In genomic region chr14:19751025-19751771, GRCm38 (mm10) we compare ENCODE assay signal across 8 mouse cellular contexts. TPM values are rescaled to one million over a fixed set of nuclear protein-coding genes. Genes with fewer than 3 reads are reported as not detected.
DNase-seq lines count a peak whose midpoint lies in the region; ATAC-seq lines count a peak whose summit lies in the region.

Gene Nid2 (plus strand): TSS chr14:19751265.

- peak; percentile 97 for DNase-seq in ZHBTc4 (ENCODE audit: low read depth, low spot score)
- peak; percentile 97 for DNase-seq in embryo, embryonic 10 days (ENCODE audit: low spot score)
- DNase-seq in gastrocnemius, postnatal 25 days = peak; percentile 93
- DNase-seq in induced T-regulatory cell, adult 2 months (ENCODE audit: low read depth) = peak; percentile 79
- DNase-seq in left cerebral cortex, postnatal 14 days (ENCODE audit: low spot score in 2 of 2) = peak; percentile 64 to 75
- DNase-seq in right cerebral cortex, postnatal 14 days = peak; percentile 71
- peak; percentile 74 to 88 for DNase-seq in urinary bladder, postnatal 36 days (ENCODE audit: low spot score in 2 of 2)

- intact Hi-C loops in left cerebral cortex, postnatal 14 days (cut with DNase I) = loop anchor here (5.0 kb wide), 1 partner anchor 61 kb away; no protein-coding TSS in a partner anchor

- peak; percentile 88 for ATAC-seq in megakaryocyte progenitor cell, adult 5-6 weeks (replicated peaks; ENCODE audit: poor library complexity)

RNA-seq across cellular contexts. Expression of gene Nid2, which starts in this region (rescaled TPM):
- total RNA-seq in gastrocnemius, postnatal 25 days (2021) = 10 to 100 TPM; 13.5 to 14.9 TPM
- total RNA-seq in left cerebral cortex, postnatal 14 days (2021) = 10 to 100 TPM; 11.0 to 12.7 TPM
- 0.78 and 0.84 TPM in 2 replicates for total RNA-seq in megakaryocyte progenitor cell, adult 5-6 weeks (2015)
- total RNA-seq in megakaryocyte progenitor cell, adult 5-6 weeks (2017) = 0.30 and 1.7 TPM in 2 replicates

Comparison
In these comparisons a context has a peak if more than half of its experiments do, and no peak if none do; other contexts are left out.
1. Peak in every context shown above with its lines: DNase-seq and ATAC-seq.
2. RNA of gene Nid2 (total RNA-seq): 13.5 to 14.9 TPM in gastrocnemius, postnatal 25 days and 11.0 to 12.7 TPM in left cerebral cortex, postnatal 14 days; 0.30 to 1.7 TPM in megakaryocyte progenitor cell, adult 5-6 weeks; every median in the first group is over 4 times any median in the second.